Mouse (Mus musculus) lung, adult 2 months (tissue): ENCODE measurements around the gene Ldhb.

Source experiments
- CTCF ChIP-seq: fragments of 200-500 bp; IDR thresholded peaks from 2 replicates; pipeline ENCODE4 v1.5.1; 2011; ENCODE audit warnings: mild to moderate bottlenecking, low read length, control low read depth; ENCODE audit not compliant: insufficient read depth
- POLR2A ChIP-seq: fragments of 200-500 bp; IDR thresholded peaks from 2 replicates; pipeline ENCODE4 v1.6.1; 2011; ENCODE audit warnings: low read depth, mild to moderate bottlenecking, control low read depth, low read length, borderline replicate concordance; ENCODE audit errors: extremely low read depth

DNA sequence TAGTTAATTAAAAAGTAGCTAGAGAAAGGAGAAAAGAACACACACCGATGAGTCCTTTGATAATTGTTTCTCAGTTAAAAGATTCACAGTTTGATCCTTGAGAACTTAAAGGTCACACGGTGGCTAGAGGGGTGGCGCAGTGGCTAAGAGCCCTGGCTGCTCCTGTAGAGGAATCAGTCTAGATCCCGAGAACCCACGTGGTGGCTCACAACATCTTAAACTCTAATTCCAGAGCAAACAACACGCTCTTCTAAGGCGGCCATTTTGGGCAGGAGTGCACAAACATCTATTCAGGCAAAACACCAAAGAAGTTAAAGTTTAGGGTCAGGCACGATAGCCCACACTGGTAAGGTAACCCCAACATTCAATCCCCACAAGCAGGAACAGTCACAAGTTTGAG, 4.2 kb downstream of the Ldhb start:
- TF ChIP-seq CTCF (no peak), POLR2A (no peak)
